Mouse (Mus musculus) small intestine, adult 2 months (tissue): Measurements from ENCODE around the gene Stk11ip. TPM values are rescaled to one million over a fixed set of nuclear protein-coding genes. Genes with fewer than 3 reads are reported as not detected.

Experiments
- H3K27ac ChIP-seq: fragments of 200-500 bp; 2 replicates; pipeline ENCODE4 v1.5.1; 2012; ENCODE audit warnings: low read depth, low read length, control low read depth, inconsistent platforms; ENCODE audit not compliant: insufficient read depth
- H3K27me3 ChIP-seq: fragments of 200-500 bp; 2 replicates; pipeline ENCODE4 v1.6.1; 2012; ENCODE audit warnings: mild to moderate bottlenecking, moderate library complexity, low read length, inconsistent platforms; ENCODE audit not compliant: control insufficient read depth, insufficient read depth
- H3K36me3 ChIP-seq: fragments of 200-500 bp; 2 replicates; pipeline ENCODE4 v1.6.1; 2012; ENCODE audit warnings: mild to moderate bottlenecking, low read length, control low read depth, inconsistent platforms; ENCODE audit not compliant: control insufficient read depth, insufficient read depth
- H3K4me1 ChIP-seq: fragments of 200-500 bp; 2 replicates; pipeline ENCODE4 v1.6.1; 2012; ENCODE audit warnings: low read length, inconsistent platforms, mixed read lengths; ENCODE audit not compliant: control insufficient read depth, insufficient read depth, insufficient read length
- H3K4me3 ChIP-seq: fragments of 200-500 bp; 2 replicates; pipeline ENCODE4 v1.5.1; 2012; ENCODE audit warnings: low read depth, mild to moderate bottlenecking, control low read depth, inconsistent platforms, low read length, moderate library complexity
- CTCF ChIP-seq: fragments of 200-500 bp; IDR thresholded peaks from 2 replicates; pipeline ENCODE4 v1.5.1; 2012; ENCODE audit warnings: low read depth, mild to moderate bottlenecking, control low read depth, inconsistent platforms, low read length, moderate library complexity, mixed read lengths; ENCODE audit not compliant: insufficient replicate concordance, insufficient read length; ENCODE audit errors: extremely low read depth
- POLR2A ChIP-seq: fragments of 200-500 bp; IDR thresholded peaks from 2 replicates; pipeline ENCODE4 v1.6.1; 2012; ENCODE audit warnings: low read depth, mild to moderate bottlenecking, control low read depth, inconsistent platforms, low read length, moderate library complexity
- WGBS: fragments of 180-500 bp; shearing (Covaris S2); methylation state at CpG from one replicate; pipeline ENCODE4 v1.1.7; 2018; 5-methylcytosine and 5-hydroxymethylcytosine counted together
- polyA plus RNA-seq: library from polyadenylated mRNA; depleted of rRNA; stranded (reverse); fragments of >200 nt; gene quantifications from 2 replicates; pipeline ENCODE4 v1.2.3, GENCODE M21; 2012

Gene Stk11ip
- polyA plus RNA-seq, 1 experiment, result 20.5 TPM

- WGBS, result 76% methylated on average over 4 of the region's 4 CpGs
- Histone ChIP-seq H3K27ac (no peak overlapping the region), H3K36me3 (peaks cover 6% of the 10 kb centered on the region), H3K27me3 (no peaks in the 10 kb centered on the region), H3K4me3 (no peak overlapping the region), H3K4me1 (no peaks in the 10 kb centered on the region)
- TF ChIP-seq POLR2A, result no peak
- TF ChIP-seq CTCF, result no peak
Observed at GRCm38 (mm10) chr1:75530546-75530945, 9.2 kb downstream of the Stk11ip start.

- Histone ChIP-seq H3K27me3 (no peaks in the 10 kb centered on the region), H3K36me3 (peaks cover 8% of the 10 kb centered on the region), H3K4me1 (no peaks in the 10 kb centered on the region), H3K27ac (no peak overlapping the region), H3K4me3 (no peak overlapping the region)
- TF ChIP-seq POLR2A, result no peak
- 82% methylated on average over 19 of the region's 19 CpGs for WGBS
Observed at GRCm38 (mm10) chr1:75532280-75533172, 11.2 kb downstream of the Stk11ip start.

GRCm38 (mm10) chr1:75533325-75534252, 12.3 kb downstream of the Stk11ip start:
- 86% methylated on average over 19 of the region's 19 CpGs for WGBS

GRCm38 (mm10) chr1:75537587-75537986, 16.3 kb downstream of the Stk11ip start:
- Histone ChIP-seq H3K4me3 (no peak overlapping the region), H3K4me1 (no peaks in the 10 kb centered on the region), H3K36me3 (peaks cover 8% of the 10 kb centered on the region), H3K27ac (no peak overlapping the region), H3K27me3 (no peaks in the 10 kb centered on the region; the same call in 1 of the 2 replicates)
- TF ChIP-seq CTCF (no peak), POLR2A (no peak)
- 85% methylated on average over 2 of the region's 2 CpGs for WGBS

More at GRCm38 (mm10) chr1:75533325-75534252, 12.3 kb downstream of the Stk11ip start:
- H3K4me1 ChIP-seq, result no peaks in the 10 kb centered on the region
- H3K27ac ChIP-seq, result no peak overlapping the region
- TF ChIP-seq POLR2A, result no peak
- TF ChIP-seq CTCF, result no peak
- no peak overlapping the region for H3K4me3 ChIP-seq
- no peaks in the 10 kb centered on the region for H3K27me3 ChIP-seq
- peaks cover 8% of the 10 kb centered on the region for H3K36me3 ChIP-seq

GRCm38 (mm10) chr1:75538597-75539190, 17.4 kb downstream of the Stk11ip start:
- H3K27me3 ChIP-seq, result no peaks in the 10 kb centered on the region; the same call in 1 of the 2 replicates
- no peak for TF ChIP-seq CTCF
- TF ChIP-seq POLR2A, result no peak
- no peaks in the 10 kb centered on the region for H3K4me1 ChIP-seq
- H3K36me3 ChIP-seq, result peaks cover 5% of the 10 kb centered on the region
- H3K4me3 ChIP-seq, result no peak overlapping the region
- WGBS, result 26% methylated on average over 9 of the region's 9 CpGs
- H3K27ac ChIP-seq, result no peak overlapping the region

- no peak for TF ChIP-seq CTCF
- TF ChIP-seq POLR2A, result no peak
- H3K27me3 ChIP-seq, result peaks cover 3% of the 10 kb centered on the region; the same call in 1 of the 2 replicates
- H3K27ac ChIP-seq, result no peak overlapping the region
- no peaks in the 10 kb centered on the region; the same call in 1 of the 2 replicates for H3K36me3 ChIP-seq
- 0 out of 2 replicates have a peak, but pooled peaks cover 4% of the 10 kb centered on the region for H3K4me1 ChIP-seq
- WGBS, result 86% methylated on average over 7 of the region's 7 CpGs
- H3K4me3 ChIP-seq, result no peak overlapping the region
Observed at GRCm38 (mm10) chr1:75541496-75541895, 20.2 kb downstream of the Stk11ip start.
